Mouse (Mus musculus) layer of hippocampus, adult 18-20 months (tissue): Measurements from ENCODE around the gene Rsph9. TPM values are rescaled to one million over a fixed set of nuclear protein-coding genes. Genes with fewer than 3 reads are reported as not detected.

Experiments used
- DNase-seq, 2 experiments: peaks; one replicate each; pipeline ENCODE4 v3.0.0; 2022; ENCODE audit warnings: low spot score in 2 of 2
- total RNA-seq, 2 experiments: library from RNA; stranded (reverse); gene quantifications; 2 replicates each; pipeline ENCODE4 v1.2.3; 2021

Gene Rsph9
- total RNA-seq, 2 experiments from 2014 or later = 26.2 to 28.5 TPM

GRCm38 (mm10) chr17:46152847-46153782 is 9.1 kb upstream of the Rsph9 start, which contains the start of gene Mad2l1bp:
Gene Mad2l1bp (minus strand): TSS chr17:46153553.
- peak; percentile 78 to 92 for DNase-seq

- DNase-seq = no peak
Measured at GRCm38 (mm10) chr17:46139872-46140271, 4.1 kb downstream of the Rsph9 start.

DNA sequence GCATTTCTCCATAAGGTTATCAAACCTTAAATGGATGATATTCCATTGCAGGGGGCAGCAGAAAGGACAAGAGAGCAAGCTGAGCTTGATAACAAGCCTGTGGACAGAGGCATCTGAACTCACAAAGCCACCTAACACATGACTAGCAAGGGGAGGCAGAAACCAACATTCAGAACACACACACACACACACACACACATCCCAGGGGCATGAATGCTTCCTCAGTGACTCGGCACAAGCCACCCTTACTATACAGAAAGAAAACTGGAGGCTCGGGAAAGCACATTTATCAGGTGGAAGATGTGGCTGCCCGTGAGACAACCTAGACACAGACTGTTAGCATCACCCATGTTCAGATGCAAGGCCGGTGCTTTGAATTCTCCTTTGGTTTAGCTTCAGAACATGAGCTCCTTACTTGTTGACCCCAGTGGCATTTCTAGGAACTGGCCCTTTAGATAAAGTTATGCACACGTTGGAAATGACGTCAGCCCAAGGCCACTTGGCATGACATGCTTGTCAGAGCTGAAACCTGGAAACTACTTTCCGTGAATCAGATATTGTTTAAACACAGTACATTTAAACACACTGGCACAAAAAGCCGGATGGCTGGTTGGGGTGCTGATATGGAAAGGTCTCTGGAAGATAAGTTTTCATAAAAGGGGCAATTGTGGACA is 5.3 kb downstream of the Rsph9 start:
- no peak for DNase-seq

GRCm38 (mm10) chr17:46132862-46133261 is 11.2 kb downstream of the Rsph9 start:
- DNase-seq = no peak

- DNase-seq = peak; percentile 32 to 75
Measured at GRCm38 (mm10) chr17:46132058-46132718, 11.8 kb downstream of the Rsph9 start.

DNA sequence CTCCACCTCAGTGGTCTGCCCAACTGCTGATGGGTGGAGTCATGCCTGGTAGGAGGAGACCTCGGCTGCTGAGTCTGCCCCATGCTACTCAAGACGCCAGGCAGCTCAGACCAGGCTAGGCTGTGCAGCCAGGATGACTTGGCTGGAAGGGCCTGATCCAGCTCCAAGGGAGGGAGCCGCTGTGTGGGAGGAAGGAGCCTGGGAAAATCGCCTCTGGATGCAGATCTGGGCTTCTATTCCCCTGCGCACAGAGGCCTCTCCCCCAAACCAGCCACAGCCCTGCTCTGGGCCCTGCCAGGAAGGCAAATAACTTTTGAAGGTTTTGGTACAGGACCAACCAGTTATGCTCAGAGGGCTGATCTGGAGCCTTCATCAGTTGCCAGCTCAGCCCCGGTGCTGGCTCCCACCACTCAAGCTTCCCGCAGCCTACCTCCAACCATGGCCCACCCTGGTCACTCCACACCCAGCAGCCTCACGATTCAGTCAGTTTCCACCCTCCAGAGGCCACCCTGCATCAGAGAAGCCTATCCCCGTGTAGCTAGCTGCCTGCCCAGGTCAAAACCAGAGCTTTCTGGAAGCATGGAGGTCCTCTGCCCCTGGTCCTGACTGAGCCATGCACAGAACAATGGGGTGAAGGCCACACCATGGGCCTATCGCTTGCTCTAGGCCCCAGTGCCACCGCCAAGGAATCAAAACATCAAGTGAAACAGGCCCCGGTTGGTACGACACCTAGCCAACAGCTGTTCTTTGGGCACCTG is 14.1 kb downstream of the Rsph9 start:
- DNase-seq = no peak

GRCm38 (mm10) chr17:46127814-46128493 is 16.1 kb downstream of the Rsph9 start:
- DNase-seq = no peak

- DNase-seq = no peak
Measured at GRCm38 (mm10) chr17:46126608-46127007, 17.4 kb downstream of the Rsph9 start.

GRCm38 (mm10) chr17:46123953-46124700 is 19.9 kb downstream of the Rsph9 start:
- DNase-seq = no peak

DNA sequence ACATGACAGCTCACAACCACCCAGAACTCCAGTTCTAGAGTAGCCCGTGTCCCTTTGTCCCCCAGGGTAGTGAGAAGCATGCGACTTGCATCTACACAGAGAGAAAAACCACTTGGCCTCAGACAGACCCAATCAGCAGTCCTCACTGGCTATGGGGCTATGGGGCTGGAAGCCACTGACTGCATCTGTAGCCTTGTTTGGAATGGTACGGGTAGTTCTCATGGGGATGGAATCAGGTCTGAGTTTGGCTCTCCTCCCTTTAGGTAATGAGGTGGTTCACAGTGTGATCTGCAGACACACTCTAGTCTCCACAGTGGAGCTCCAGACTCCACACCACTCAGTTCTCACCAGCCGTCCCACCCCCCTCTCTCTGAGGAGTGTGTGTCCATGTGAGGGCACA is 20.7 kb downstream of the Rsph9 start:
- DNase-seq = no peak

- DNase-seq = no peak
Measured at GRCm38 (mm10) chr17:46122791-46123190, 21.2 kb downstream of the Rsph9 start.

- DNase-seq = no peak
Measured at GRCm38 (mm10) chr17:46119641-46120040, 24.4 kb downstream of the Rsph9 start.

GRCm38 (mm10) chr17:46118423-46118850 is 25.6 kb downstream of the Rsph9 start:
- DNase-seq = no peak

GRCm38 (mm10) chr17:46117623-46118422 is 26.2 kb downstream of the Rsph9 start:
- DNase-seq = no peak

DNA sequence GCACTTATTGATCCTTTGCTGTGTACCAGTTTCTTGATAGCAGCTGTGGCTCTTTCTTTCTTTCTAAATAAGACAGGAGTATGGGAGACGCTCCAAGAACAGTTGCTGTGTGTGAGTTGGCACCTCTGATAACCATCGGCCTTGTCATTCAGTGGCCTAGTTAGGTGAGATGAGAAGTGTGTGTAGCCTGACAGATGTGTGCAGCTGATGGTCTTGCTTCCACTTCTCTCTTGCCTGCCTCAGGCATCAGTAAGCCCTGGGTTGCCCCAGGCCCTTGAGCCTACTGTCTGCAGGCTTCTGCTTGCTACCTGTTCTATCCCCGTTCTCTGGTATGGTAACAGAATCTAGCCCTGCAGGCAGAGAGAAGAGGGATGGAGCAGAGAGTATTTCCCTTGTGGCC is 27.1 kb downstream of the Rsph9 start:
- DNase-seq = no peak

DNA sequence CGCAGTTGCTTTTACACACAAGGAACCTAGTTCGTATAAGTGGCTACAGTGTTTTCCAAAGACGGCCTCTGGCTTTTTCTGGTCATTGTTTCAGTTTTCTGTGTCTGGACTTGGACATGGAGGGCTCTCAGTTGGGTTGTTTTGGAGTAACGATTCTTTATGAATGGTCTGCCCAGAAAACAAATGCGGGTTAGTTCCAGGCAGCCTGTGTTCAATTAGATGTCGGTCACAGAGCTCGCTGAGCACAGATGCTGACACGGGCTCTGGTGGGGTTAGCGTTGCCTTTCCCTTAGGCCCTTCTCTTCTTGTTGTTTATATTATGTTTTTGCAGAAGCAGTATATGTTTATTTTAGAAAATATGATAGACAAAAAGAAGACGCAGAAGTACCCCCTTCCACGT is 27.9 kb downstream of the Rsph9 start:
- no peak for DNase-seq

DNA sequence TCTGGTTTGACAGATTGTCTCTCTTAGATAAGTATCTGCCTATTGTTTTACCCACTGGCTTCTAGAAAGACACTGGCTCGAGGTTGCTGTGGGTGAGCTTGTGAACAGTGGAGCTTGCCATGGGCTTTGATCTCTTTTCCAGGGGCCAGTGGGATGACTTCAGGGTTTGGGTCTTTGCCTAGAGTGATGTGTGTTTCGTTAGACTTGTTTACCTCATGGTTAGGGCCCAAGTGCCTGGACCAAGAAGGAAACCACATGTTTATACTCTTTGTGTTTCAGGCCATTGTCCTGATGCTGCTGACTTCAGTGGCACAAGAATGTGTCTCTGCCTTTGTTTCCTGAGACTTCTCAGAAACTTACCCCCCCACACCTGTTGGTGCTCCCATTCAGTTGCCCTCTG is 28.5 kb downstream of the Rsph9 start:
- no peak for DNase-seq

GRCm38 (mm10) chr17:46110402-46111289 is 33.4 kb downstream of the Rsph9 start, which contains the start of gene Mrps18a:
Gene Mrps18a (plus strand): TSS chr17:46110986.
- DNase-seq = peak; percentile 79 to 87
